Comparison of ENCODE assay signal across 29 mouse cellular contexts in the genomic region with DNA sequence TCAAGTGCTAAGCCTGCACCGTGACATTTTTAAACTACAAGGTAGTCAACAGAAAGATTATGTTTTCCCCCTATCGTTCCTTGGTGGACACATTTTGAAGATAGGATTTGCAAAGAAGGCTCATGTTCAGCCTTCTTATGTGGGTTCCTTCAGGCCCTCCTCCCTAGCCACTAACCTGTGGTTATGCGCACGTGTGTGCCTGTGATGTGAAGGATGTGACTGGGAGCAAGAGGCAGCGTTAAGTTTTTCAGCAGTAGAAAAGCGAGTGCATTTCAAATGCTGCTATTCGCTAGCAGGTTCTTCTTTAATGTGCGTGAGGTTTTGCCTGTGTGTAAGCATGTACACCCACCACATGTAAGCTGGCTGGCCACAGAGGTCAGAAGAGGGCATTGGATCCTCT.
DNase-seq lines count a peak whose midpoint lies in the region; ATAC-seq and TF ChIP-seq lines count a peak whose summit lies in the region.
"Had no signal": no experiment of that assay in that cellular context is flagged by ENCODE, and none has a peak within 500 bp of the region (broad histone marks: within the 10 kb centered on the region; RNA-seq: fewer than 3 reads in every experiment).

No protein-coding gene starts in this region.

- 0 out of 2 replicates have a peak overlapping the region, but pooled peaks have one; percentile 7 for H3K27ac ChIP-seq in bone marrow, adult 2 months (ENCODE audit: control insufficient read depth, insufficient read depth, low read depth, low read length, poor library complexity)
- H3K27ac ChIP-seq in thymus, adult 2 months (ENCODE audit: control insufficient read depth, insufficient read depth, low read length), result peak overlapping the region; percentile 54
- H3K27ac ChIP-seq in intestine, postnatal 0 days (ENCODE audit: low read depth, low read length), result no peak overlapping the region
- H3K27ac ChIP-seq: forebrain, embryonic 13.5 days; hindbrain, embryonic 10.5 days; kidney, embryonic 15.5 days; limb, embryonic 13.5 days; liver, embryonic 12.5 days; stomach, embryonic 15.5 days had no signal

- ATAC-seq in CD4-positive, CD25-positive, alpha-beta regulatory T cell, adult 4 months, result peak; percentile 61
- ATAC-seq in intestine, postnatal 0 days, result no peak
- ATAC-seq: forebrain, embryonic 13.5 days; hindbrain, embryonic 16.5 days; intestine, embryonic 16.5 days; liver, embryonic 12.5 days had no signal

- WGBS in bone marrow, adult 2 months, result 60% methylated on average over 8 of the region's 8 CpGs
- WGBS in thymus, adult 2 months, result 10% methylated on average over 8 of the region's 8 CpGs
- 95% methylated on average over 8 of the region's 8 CpGs for WGBS in intestine, postnatal 0 days

- no peaks in the 10 kb centered on the region; the same call in 1 of the 2 replicates for H3K4me1 ChIP-seq in bone marrow, adult 2 months (ENCODE audit: control insufficient read depth, insufficient read depth, low read length)
- H3K4me1 ChIP-seq in thymus, adult 2 months (replicated peaks; ENCODE audit: control insufficient read depth, insufficient read depth, low read length), result peaks cover 24% of the 10 kb centered on the region
- H3K4me1 ChIP-seq in intestine, postnatal 0 days (replicated peaks; ENCODE audit: control insufficient read depth, insufficient read depth, low read length), result no peaks in the 10 kb centered on the region
- H3K4me1 ChIP-seq: forebrain, embryonic 13.5 days had no signal

- TF ChIP-seq CTCF in bone marrow, adult 2 months (IDR thresholded peaks at IDR 0.05; ENCODE audit: control insufficient read depth, insufficient read depth, low read length), result no peak
- TF ChIP-seq CTCF in thymus, adult 2 months (IDR thresholded peaks at IDR 0.05; ENCODE audit: borderline replicate concordance, control insufficient read depth, extremely low read depth, insufficient read depth, low read length, poor library complexity), result no peak
- TF ChIP-seq CTCF in intestine, postnatal 0 days (IDR thresholded peaks at IDR 0.05; ENCODE audit: low read depth), result no peak

- H3K9ac ChIP-seq in intestine, postnatal 0 days (ENCODE audit: low read depth, low read length), result no peak overlapping the region
- H3K9ac ChIP-seq: forebrain, embryonic 13.5 days; heart, embryonic 12.5 days; kidney, embryonic 15.5 days; limb, embryonic 13.5 days; liver, embryonic 12.5 days; stomach, embryonic 15.5 days had no signal

- H3K27me3 ChIP-seq in thymus, adult 2 months (ENCODE audit: control insufficient read depth, insufficient read depth, low read length), result no peaks in the 10 kb centered on the region
- H3K27me3 ChIP-seq in intestine, postnatal 0 days (replicated peaks; ENCODE audit: control insufficient read depth, insufficient read depth, low read length), result no peaks in the 10 kb centered on the region
- H3K27me3 ChIP-seq: forebrain, embryonic 13.5 days; heart, embryonic 12.5 days; kidney, embryonic 15.5 days; limb, embryonic 13.5 days; stomach, embryonic 15.5 days had no signal

- peak; percentile 79 for DNase-seq in thymus, adult 2 months
- DNase-seq in thymus, postnatal 4 days, result peak; percentile 67
- no peak for DNase-seq in left cerebral cortex, adult 9 months (ENCODE audit: low spot score in 2 of 2)
- DNase-seq in cerebellum, postnatal 4 days (ENCODE audit: low spot score in 2 of 2), result no peak
- DNase-seq: B cell, adult 2 months; cerebellum, adult 18-20 months; cerebellum, postnatal 36 days; gastrocnemius, postnatal 25 days; heart, adult 18-20 months; heart, postnatal 10 days; kidney, postnatal 4 days; lung, adult 18-20 months; lung, postnatal 10 days; midbrain, embryonic 14.5 days; right cerebral cortex, adult 18-20 months had no signal

- H3K4me3 ChIP-seq in bone marrow, adult 2 months (replicated peaks; ENCODE audit: control insufficient read depth, low read depth, low read length), result no peak overlapping the region
- H3K4me3 ChIP-seq in thymus, adult 2 months (ENCODE audit: control insufficient read depth, insufficient read depth, low read length), result no peak overlapping the region
- no peak overlapping the region for H3K4me3 ChIP-seq in intestine, postnatal 0 days (ENCODE audit: low read depth, low read length)
- H3K4me3 ChIP-seq: forebrain, embryonic 13.5 days; heart, embryonic 12.5 days; hindbrain, embryonic 10.5 days; kidney, embryonic 15.5 days; limb, embryonic 13.5 days; liver, embryonic 12.5 days; megakaryocyte, embryonic 14.5 days; myocyte; stomach, embryonic 15.5 days had no signal

- TF ChIP-seq POLR2A in bone marrow, adult 2 months (IDR thresholded peaks at IDR 0.05; ENCODE audit: borderline replicate concordance, control insufficient read depth, low read depth, low read length), result no peak
- TF ChIP-seq POLR2A in thymus, adult 2 months (IDR thresholded peaks at IDR 0.05; ENCODE audit: control insufficient read depth, extremely low read depth, insufficient read depth, low read length, poor library complexity), result no peak

- no peaks in the 10 kb centered on the region for H3K36me3 ChIP-seq in thymus, adult 2 months (ENCODE audit: control insufficient read depth, insufficient read depth, low read length)
- no peaks in the 10 kb centered on the region for H3K36me3 ChIP-seq in intestine, postnatal 0 days (ENCODE audit: control insufficient read depth, insufficient read depth)
- H3K36me3 ChIP-seq: heart, embryonic 12.5 days; hindbrain, embryonic 10.5 days; kidney, embryonic 15.5 days; limb, embryonic 13.5 days; liver, embryonic 12.5 days; stomach, embryonic 15.5 days had no signal

- H3K4me2 ChIP-seq in intestine, postnatal 0 days (replicated peaks; ENCODE audit: low read depth), result no peak overlapping the region
- H3K4me2 ChIP-seq: forebrain, embryonic 13.5 days; heart, embryonic 12.5 days; kidney, embryonic 15.5 days; limb, embryonic 13.5 days had no signal

- no peaks in the 10 kb centered on the region for H3K9me3 ChIP-seq in intestine, postnatal 0 days (ENCODE audit: control insufficient read depth)
- H3K9me3 ChIP-seq: forebrain, embryonic 13.5 days; heart, embryonic 12.5 days; hindbrain, embryonic 10.5 days; kidney, embryonic 15.5 days; limb, embryonic 13.5 days; stomach, embryonic 15.5 days had no signal

Comparison
In these comparisons a context has a peak if more than half of its experiments do, and no peak if none do; other contexts are left out.
1. DNase-seq: peak in thymus, adult 2 months (single experiment) and thymus, postnatal 4 days (single experiment); none in left cerebral cortex, adult 9 months (0 of 2) and cerebellum, postnatal 4 days (0 of 2).